Comparison of ENCODE assay signal across 8 mouse cellular contexts in the genomic region with DNA sequence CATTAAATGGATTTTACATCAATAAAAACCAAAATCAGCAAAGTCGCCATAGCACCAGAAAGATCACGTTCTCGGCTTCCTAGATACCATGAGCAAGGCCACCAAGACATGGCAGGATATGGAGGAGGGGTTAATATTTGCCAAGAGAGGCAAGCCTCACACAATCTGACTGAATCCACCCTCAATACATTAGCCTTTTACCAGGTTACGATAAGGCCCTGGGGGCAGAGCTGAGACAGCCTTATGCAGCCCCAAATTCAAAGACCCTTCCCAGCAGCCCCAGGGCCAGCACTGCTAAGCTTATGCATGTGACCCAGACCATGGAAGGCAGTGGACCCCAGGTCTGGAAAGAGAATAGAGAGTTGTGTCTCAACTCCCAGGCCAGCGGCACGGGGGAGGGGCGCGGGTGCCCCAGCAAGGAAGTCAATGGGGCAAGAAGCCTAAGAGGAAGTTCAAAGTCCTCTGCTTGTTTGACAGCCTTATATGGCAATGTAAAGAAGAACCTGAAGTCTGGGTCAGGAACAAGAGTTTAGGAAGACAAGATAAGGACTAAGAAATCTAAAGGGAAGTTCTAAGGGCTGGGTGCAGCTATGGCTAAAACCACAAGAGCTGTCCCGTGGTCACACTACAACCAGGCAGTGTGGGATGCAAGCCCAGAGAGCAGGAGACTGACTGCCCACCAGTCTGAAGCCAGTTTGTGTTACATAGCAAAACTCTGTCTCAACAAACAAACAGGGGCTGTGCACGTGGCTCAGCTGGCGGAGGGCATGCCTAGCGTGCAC. TPM values are rescaled to one million over a fixed set of nuclear protein-coding genes. Genes with fewer than 3 reads are reported as not detected.
DNase-seq lines count a peak whose midpoint lies in the region; ATAC-seq lines count a peak whose summit lies in the region.

No protein-coding gene starts in this region.

- no peaks in the 10 kb centered on the region for H3K9me3 ChIP-seq in forebrain, embryonic 11.5 days (ENCODE audit: control insufficient read depth, low read length)
- H3K9me3 ChIP-seq in forebrain, embryonic 12.5 days, result no peaks in the 10 kb centered on the region
- no peaks in the 10 kb centered on the region for H3K9me3 ChIP-seq in intestine, embryonic 16.5 days (ENCODE audit: control insufficient read depth, low read length)
- H3K9me3 ChIP-seq in forebrain, embryonic 15.5 days, result no peaks in the 10 kb centered on the region

- H3K4me1 ChIP-seq in forebrain, embryonic 11.5 days (replicated peaks; ENCODE audit: control insufficient read depth, insufficient read depth, low read length), result peaks cover 6% of the 10 kb centered on the region; the same call in 1 of the 2 replicates
- H3K4me1 ChIP-seq in forebrain, embryonic 12.5 days, result peaks cover 51% of the 10 kb centered on the region
- peaks cover 55% of the 10 kb centered on the region for H3K4me1 ChIP-seq in intestine, embryonic 16.5 days (ENCODE audit: control insufficient read depth, insufficient read depth, low read length)
- peaks cover 45% of the 10 kb centered on the region for H3K4me1 ChIP-seq in forebrain, embryonic 15.5 days

- H3K4me3 ChIP-seq in forebrain, embryonic 11.5 days (ENCODE audit: low read depth, low read length), result no peak overlapping the region
- H3K4me3 ChIP-seq in forebrain, embryonic 12.5 days (replicated peaks), result no peak overlapping the region
- peak overlapping the region; percentile 10; the same call in 1 of the 2 replicates for H3K4me3 ChIP-seq in intestine, embryonic 16.5 days (ENCODE audit: low read length)
- no peak overlapping the region for H3K4me3 ChIP-seq in forebrain, embryonic 15.5 days

- no peaks in the 10 kb centered on the region for H3K36me3 ChIP-seq in forebrain, embryonic 11.5 days (ENCODE audit: control insufficient read depth, insufficient read depth, low read length)
- peaks cover 9% of the 10 kb centered on the region for H3K36me3 ChIP-seq in forebrain, embryonic 12.5 days (replicated peaks)
- H3K36me3 ChIP-seq in intestine, embryonic 16.5 days (ENCODE audit: control insufficient read depth, insufficient read depth, low read length), result peaks cover 6% of the 10 kb centered on the region; the same call in 1 of the 2 replicates
- peaks cover 2% of the 10 kb centered on the region; the same call in 1 of the 2 replicates for H3K36me3 ChIP-seq in forebrain, embryonic 15.5 days

- DNase-seq in forebrain, embryonic 11.5 days (ENCODE audit: low spot score), result no peak
- DNase-seq in CD4-positive helper T cell, adult 2 months (ENCODE audit: low read depth, low spot score), result peak; percentile 68
- DNase-seq in lung, postnatal 4 days, result peak; percentile 70 to 75
- peak; percentile 59 for DNase-seq in thymus, postnatal 0 days (ENCODE audit: low spot score)
- no peak for DNase-seq in adipocyte (ENCODE audit: low spot score)

- WGBS in forebrain, embryonic 11.5 days, result 83% methylated on average over 12 of the region's 12 CpGs
- whole genome bisulfite sequencing in forebrain, embryonic 12.5 days, result 81% methylated on average over 12 of the region's 12 CpGs
- 49% methylated on average over 12 of the region's 12 CpGs for WGBS in intestine, embryonic 16.5 days
- WGBS in forebrain, embryonic 15.5 days, result 86% methylated on average over 12 of the region's 12 CpGs

- H3K9ac ChIP-seq in forebrain, embryonic 11.5 days (ENCODE audit: low read length), result no peak overlapping the region
- H3K9ac ChIP-seq in forebrain, embryonic 12.5 days, result no peak overlapping the region
- H3K9ac ChIP-seq in intestine, embryonic 16.5 days (ENCODE audit: low read depth, low read length), result peak overlapping the region; percentile 59
- no peak overlapping the region for H3K9ac ChIP-seq in forebrain, embryonic 15.5 days (replicated peaks)

- ATAC-seq in forebrain, embryonic 11.5 days (replicated peaks; ENCODE audit: low FRiP score), result no peak
- no peak for ATAC-seq in forebrain, embryonic 12.5 days (ENCODE audit: low FRiP score)
- ATAC-seq in intestine, embryonic 16.5 days, result peak; percentile 79
- no peak for ATAC-seq in forebrain, embryonic 15.5 days (replicated peaks)

- H3K27ac ChIP-seq in forebrain, embryonic 11.5 days (ENCODE audit: low read depth, low read length), result peak overlapping the region; percentile 12; the same call in 1 of the 2 replicates
- no peak overlapping the region for H3K27ac ChIP-seq in forebrain, embryonic 12.5 days
- peak overlapping the region; percentile 97 for H3K27ac ChIP-seq in intestine, embryonic 16.5 days (ENCODE audit: low read length)
- H3K27ac ChIP-seq in forebrain, embryonic 15.5 days (replicated peaks), result no peak overlapping the region

- no peak overlapping the region for H3K4me2 ChIP-seq in forebrain, embryonic 11.5 days (ENCODE audit: low read depth, low read length, severe bottlenecking)
- no peak overlapping the region for H3K4me2 ChIP-seq in forebrain, embryonic 12.5 days
- H3K4me2 ChIP-seq in intestine, embryonic 16.5 days (ENCODE audit: low read depth, low read length), result peak overlapping the region; percentile 44
- H3K4me2 ChIP-seq in forebrain, embryonic 15.5 days (replicated peaks), result no peak overlapping the region

- no peaks in the 10 kb centered on the region for H3K27me3 ChIP-seq in forebrain, embryonic 11.5 days (ENCODE audit: control insufficient read depth, insufficient read depth, low read length)
- H3K27me3 ChIP-seq in forebrain, embryonic 12.5 days, result no peaks in the 10 kb centered on the region
- no peaks in the 10 kb centered on the region for H3K27me3 ChIP-seq in intestine, embryonic 16.5 days (replicated peaks; ENCODE audit: control insufficient read depth, insufficient read depth, low read length)
- no peaks in the 10 kb centered on the region for H3K27me3 ChIP-seq in forebrain, embryonic 15.5 days

RNA-seq across cellular contexts. Expression of gene Cotl1, which starts 27.5 kb away (rescaled TPM):
- polyA plus RNA-seq in forebrain, embryonic 11.5 days (2014; fragmentation: Nextera tagmentation; extraction: Ambion mirVana), result 167 and 251 TPM in 2 replicates
- polyA plus RNA-seq in forebrain, embryonic 12.5 days (2016; fragmentation: Nextera tagmentation; extraction: Ambion mirVana), result 148 and 282 TPM in 2 replicates
- 248 and 262 TPM in 2 replicates for polyA plus RNA-seq in intestine, embryonic 16.5 days (2015; fragmentation: Nextera tagmentation; extraction: Ambion mirVana)
- polyA plus RNA-seq in thymus, postnatal 0 days (2015; fragmentation: Nextera tagmentation; extraction: Ambion mirVana), result 94.3 and 127 TPM in 2 replicates
- 127 and 138 TPM in 2 replicates for polyA plus RNA-seq in forebrain, embryonic 15.5 days (2015; fragmentation: Nextera tagmentation; extraction: Ambion mirVana)

RNA-seq across cellular contexts. Expression of gene Tldc1, which starts 34.6 kb away (rescaled TPM):
- 12.6 and 13.4 TPM in 2 replicates for polyA plus RNA-seq in forebrain, embryonic 11.5 days (2014; fragmentation: Nextera tagmentation; extraction: Ambion mirVana)
- polyA plus RNA-seq in forebrain, embryonic 12.5 days (2016; fragmentation: Nextera tagmentation; extraction: Ambion mirVana), result 10.9 and 12.7 TPM in 2 replicates
- polyA plus RNA-seq in intestine, embryonic 16.5 days (2015; fragmentation: Nextera tagmentation; extraction: Ambion mirVana), result 17.8 and 18.1 TPM in 2 replicates
- 9.0 and 9.2 TPM in 2 replicates for polyA plus RNA-seq in thymus, postnatal 0 days (2015; fragmentation: Nextera tagmentation; extraction: Ambion mirVana)
- 14.5 and 14.9 TPM in 2 replicates for polyA plus RNA-seq in forebrain, embryonic 15.5 days (2015; fragmentation: Nextera tagmentation; extraction: Ambion mirVana)

RNA-seq across cellular contexts. Expression of gene Klhl36, which starts 49.2 kb away (rescaled TPM):
- polyA plus RNA-seq in forebrain, embryonic 11.5 days (2014; fragmentation: Nextera tagmentation; extraction: Ambion mirVana), result 7.3 and 9.9 TPM in 2 replicates
- 9.9 and 10.9 TPM in 2 replicates for polyA plus RNA-seq in forebrain, embryonic 12.5 days (2016; fragmentation: Nextera tagmentation; extraction: Ambion mirVana)
- 11.5 and 12.2 TPM in 2 replicates for polyA plus RNA-seq in intestine, embryonic 16.5 days (2015; fragmentation: Nextera tagmentation; extraction: Ambion mirVana)
- 19.1 and 20.5 TPM in 2 replicates for polyA plus RNA-seq in thymus, postnatal 0 days (2015; fragmentation: Nextera tagmentation; extraction: Ambion mirVana)
- polyA plus RNA-seq in forebrain, embryonic 15.5 days (2015; fragmentation: Nextera tagmentation; extraction: Ambion mirVana), result 15.3 and 15.4 TPM in 2 replicates

Comparison
In these comparisons a context has a peak if more than half of its experiments do, and no peak if none do; other contexts are left out.
1. H3K27ac ChIP-seq: peak in forebrain, embryonic 11.5 days (single experiment) and intestine, embryonic 16.5 days (single experiment); none in forebrain, embryonic 12.5 days (single experiment) and forebrain, embryonic 15.5 days (single experiment).
2. DNase-seq: peak in CD4-positive helper T cell, adult 2 months (single experiment), lung, postnatal 4 days (2 of 2) and thymus, postnatal 0 days (single experiment); none in forebrain, embryonic 11.5 days (single experiment) and adipocyte (single experiment).